Mouse (Mus musculus): Measurements from ENCODE around the gene Slc25a26. TPM values are rescaled to one million over a fixed set of nuclear protein-coding genes. Genes with fewer than 3 reads are reported as not detected.

Slc25a26 gene
- polyA plus RNA-seq, 1 experiment, result 21.2 TPM

- peaks cover 5% of the 10 kb centered on the region; the same call in 1 of the 2 replicates for H3K4me1 ChIP-seq (ENCODE audit: control insufficient read depth, insufficient read depth, low read length)
- TF ChIP-seq CTCF (IDR thresholded peaks at IDR 0.05; ENCODE audit: extremely low read depth, insufficient read depth, low read length), result no peak
- no peak for TF ChIP-seq POLR2A (IDR thresholded peaks at IDR 0.05; ENCODE audit: extremely low read depth, insufficient read depth, low read length)
- H3K4me3 ChIP-seq (ENCODE audit: insufficient read depth, low read length), result no peak overlapping the region
- no peak overlapping the region for H3K27ac ChIP-seq (ENCODE audit: insufficient read depth, low read length)
Observed at GRCm38 (mm10) chr6:94627714-94628595, 127.8 kb downstream of the Slc25a26 start.

DNA sequence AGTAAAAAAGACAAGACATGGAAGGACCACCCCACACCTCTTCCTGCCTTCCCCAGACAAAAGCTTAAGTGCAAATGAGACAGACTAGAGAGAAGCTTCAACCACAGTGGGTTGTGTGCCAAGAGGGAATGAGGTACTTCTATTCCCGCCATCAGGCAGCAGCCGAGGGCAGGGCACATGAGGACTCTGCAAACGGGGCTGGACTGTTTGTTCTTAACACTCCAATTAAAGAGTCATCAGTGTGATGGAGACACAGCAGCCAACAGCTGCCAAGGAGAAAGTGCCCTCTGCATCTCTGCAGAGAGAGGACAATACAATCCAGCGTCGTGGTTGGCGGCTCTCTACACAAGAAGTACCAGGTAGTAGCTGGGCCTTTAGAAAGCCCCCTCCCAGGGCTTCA is 128.7 kb downstream of the Slc25a26 start:
- peaks cover 5% of the 10 kb centered on the region; the same call in 1 of the 2 replicates for H3K4me1 ChIP-seq (ENCODE audit: control insufficient read depth, insufficient read depth, low read length)
- TF ChIP-seq POLR2A (IDR thresholded peaks at IDR 0.05; ENCODE audit: extremely low read depth, insufficient read depth, low read length) (no peak), CTCF (IDR thresholded peaks at IDR 0.05; ENCODE audit: extremely low read depth, insufficient read depth, low read length) (no peak)
- H3K27ac ChIP-seq (ENCODE audit: insufficient read depth, low read length), result no peak overlapping the region
- no peak overlapping the region for H3K4me3 ChIP-seq (ENCODE audit: insufficient read depth, low read length)

DNA sequence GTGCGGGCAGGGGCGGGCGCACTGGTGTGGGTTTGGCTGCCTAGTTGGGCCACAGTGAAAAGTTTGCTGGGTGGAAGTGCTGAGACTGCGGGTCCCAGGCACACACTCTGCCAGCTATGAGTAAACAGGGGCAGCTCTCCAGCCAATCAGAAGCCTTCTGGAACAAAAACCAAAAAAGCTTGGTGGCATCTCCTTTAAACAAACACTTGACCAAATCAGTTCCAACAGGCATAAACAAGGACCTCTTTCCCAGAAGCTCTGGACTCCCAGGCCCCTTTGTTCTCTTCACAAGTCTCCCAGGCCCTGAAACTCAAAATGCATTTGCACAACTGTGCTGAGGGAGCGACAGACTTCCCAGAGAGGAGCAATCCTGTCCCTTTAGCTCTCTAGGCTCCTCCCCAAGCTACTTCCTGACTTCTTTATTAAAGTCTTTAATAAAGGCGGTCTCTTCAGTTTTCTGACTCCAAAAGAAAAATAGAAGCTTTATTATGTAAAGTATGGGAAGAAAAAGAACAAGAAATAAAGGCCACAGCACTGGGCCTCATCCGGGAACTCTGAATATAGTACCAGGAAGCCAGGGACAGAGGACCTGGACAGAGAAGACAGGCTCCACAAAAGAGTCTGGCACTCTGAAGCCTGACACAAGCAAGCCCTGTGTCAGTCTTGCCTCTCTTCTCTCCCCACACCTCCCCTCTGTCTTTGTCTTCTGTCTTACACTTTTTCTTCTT is 131.1 kb downstream of the Slc25a26 start:
- H3K4me3 ChIP-seq (ENCODE audit: insufficient read depth, low read length), result no peak overlapping the region
- peaks cover 5% of the 10 kb centered on the region; the same call in 1 of the 2 replicates for H3K4me1 ChIP-seq (ENCODE audit: control insufficient read depth, insufficient read depth, low read length)
- TF ChIP-seq CTCF (IDR thresholded peaks at IDR 0.05; ENCODE audit: extremely low read depth, insufficient read depth, low read length) (no peak), POLR2A (IDR thresholded peaks at IDR 0.05; ENCODE audit: extremely low read depth, insufficient read depth, low read length) (no peak)
- peak overlapping the region; percentile 40; the same call in 1 of the 2 replicates for H3K27ac ChIP-seq (ENCODE audit: insufficient read depth, low read length)

DNA sequence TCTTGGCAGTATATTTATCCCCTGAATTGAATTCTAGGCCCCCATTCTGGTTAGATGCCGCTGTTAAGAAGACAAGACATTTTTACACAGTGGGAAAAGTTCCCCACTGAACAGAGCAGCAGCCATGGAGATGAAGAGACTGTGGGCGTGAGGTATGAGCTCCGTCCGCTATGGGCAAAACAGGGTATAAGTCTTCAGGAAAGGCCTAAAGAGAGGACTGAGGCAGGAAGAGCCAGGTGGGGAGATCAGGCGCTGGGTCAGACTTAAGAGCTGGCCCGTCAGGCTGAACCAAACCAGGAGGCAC is 131.6 kb downstream of the Slc25a26 start:
- no peak for TF ChIP-seq POLR2A (IDR thresholded peaks at IDR 0.05; ENCODE audit: extremely low read depth, insufficient read depth, low read length)
- no peak for TF ChIP-seq CTCF (IDR thresholded peaks at IDR 0.05; ENCODE audit: extremely low read depth, insufficient read depth, low read length)
- Histone ChIP-seq H3K4me1 (ENCODE audit: control insufficient read depth, insufficient read depth, low read length) (peaks cover 4% of the 10 kb centered on the region; the same call in 1 of the 2 replicates), H3K27ac (ENCODE audit: insufficient read depth, low read length) (0 out of 2 replicates have a peak overlapping the region, but pooled peaks have one; percentile 5), H3K4me3 (ENCODE audit: insufficient read depth, low read length) (no peak overlapping the region)

DNA sequence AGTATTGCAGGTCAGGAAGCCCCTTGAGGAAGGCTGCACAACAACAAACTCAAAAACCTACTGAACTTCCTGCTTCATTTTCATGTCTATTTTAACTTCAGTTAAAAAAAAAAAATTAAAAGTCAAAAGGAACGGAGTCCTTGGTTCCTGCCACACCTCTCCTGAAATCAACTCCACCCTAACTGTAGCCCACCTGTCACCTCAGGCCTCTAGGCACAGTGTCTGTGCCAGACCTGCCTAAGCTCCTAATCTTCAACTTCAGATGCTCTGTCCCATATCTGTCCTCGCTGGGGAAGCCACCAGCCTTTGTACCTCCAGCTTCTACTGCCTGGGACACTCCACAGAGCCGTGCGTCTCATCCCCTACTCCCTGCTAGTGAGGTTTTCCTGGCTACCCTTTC is 134.1 kb downstream of the Slc25a26 start:
- Histone ChIP-seq H3K4me1 (ENCODE audit: control insufficient read depth, insufficient read depth, low read length) (peaks cover 2% of the 10 kb centered on the region; the same call in 1 of the 2 replicates), H3K4me3 (ENCODE audit: insufficient read depth, low read length) (no peak overlapping the region), H3K27ac (ENCODE audit: insufficient read depth, low read length) (no peak overlapping the region)
- TF ChIP-seq POLR2A (IDR thresholded peaks at IDR 0.05; ENCODE audit: extremely low read depth, insufficient read depth, low read length) (no peak), CTCF (IDR thresholded peaks at IDR 0.05; ENCODE audit: extremely low read depth, insufficient read depth, low read length) (no peak)

DNA sequence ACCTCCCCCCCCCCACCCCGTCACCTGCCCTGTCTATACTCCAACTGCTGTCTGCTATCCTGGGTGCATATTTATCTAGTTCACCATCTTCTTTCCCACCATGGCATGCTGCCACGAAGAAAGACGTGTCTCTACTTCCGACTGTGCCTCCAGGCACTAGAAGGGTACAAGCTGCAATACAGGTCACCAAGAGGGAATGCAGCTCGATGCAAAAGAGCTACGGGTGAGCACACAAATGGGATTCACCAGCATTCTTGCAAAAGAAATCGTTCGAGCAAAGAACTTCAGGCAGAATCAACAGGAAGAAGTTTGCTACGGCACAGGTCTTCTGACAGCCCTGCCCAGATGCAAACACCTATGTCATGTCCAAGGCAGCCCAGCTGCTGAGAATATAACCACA is 134.6 kb downstream of the Slc25a26 start:
- no peak overlapping the region for H3K27ac ChIP-seq (ENCODE audit: insufficient read depth, low read length)
- no peak overlapping the region for H3K4me3 ChIP-seq (ENCODE audit: insufficient read depth, low read length)
- H3K4me1 ChIP-seq (ENCODE audit: control insufficient read depth, insufficient read depth, low read length), result peaks cover 2% of the 10 kb centered on the region; the same call in 1 of the 2 replicates
- no peak for TF ChIP-seq POLR2A (IDR thresholded peaks at IDR 0.05; ENCODE audit: extremely low read depth, insufficient read depth, low read length)
- TF ChIP-seq CTCF (IDR thresholded peaks at IDR 0.05; ENCODE audit: extremely low read depth, insufficient read depth, low read length), result no peak

- H3K4me3 ChIP-seq (ENCODE audit: insufficient read depth, low read length), result no peak overlapping the region
- TF ChIP-seq POLR2A (IDR thresholded peaks at IDR 0.05; ENCODE audit: extremely low read depth, insufficient read depth, low read length), result no peak
- no peak for TF ChIP-seq CTCF (IDR thresholded peaks at IDR 0.05; ENCODE audit: extremely low read depth, insufficient read depth, low read length)
- H3K27ac ChIP-seq (ENCODE audit: insufficient read depth, low read length), result no peak overlapping the region
- H3K4me1 ChIP-seq (ENCODE audit: control insufficient read depth, insufficient read depth, low read length), result peaks cover 5% of the 10 kb centered on the region
Observed at GRCm38 (mm10) chr6:94635343-94635742, 135.2 kb downstream of the Slc25a26 start.

GRCm38 (mm10) chr6:94637024-94637434 is 136.9 kb downstream of the Slc25a26 start:
- Histone ChIP-seq H3K27ac (ENCODE audit: insufficient read depth, low read length) (no peak overlapping the region), H3K4me3 (ENCODE audit: insufficient read depth, low read length) (no peak overlapping the region), H3K4me1 (ENCODE audit: control insufficient read depth, insufficient read depth, low read length) (peaks cover 4% of the 10 kb centered on the region)
- no peak for TF ChIP-seq POLR2A (IDR thresholded peaks at IDR 0.05; ENCODE audit: extremely low read depth, insufficient read depth, low read length)
- no peak for TF ChIP-seq CTCF (IDR thresholded peaks at IDR 0.05; ENCODE audit: extremely low read depth, insufficient read depth, low read length)

DNA sequence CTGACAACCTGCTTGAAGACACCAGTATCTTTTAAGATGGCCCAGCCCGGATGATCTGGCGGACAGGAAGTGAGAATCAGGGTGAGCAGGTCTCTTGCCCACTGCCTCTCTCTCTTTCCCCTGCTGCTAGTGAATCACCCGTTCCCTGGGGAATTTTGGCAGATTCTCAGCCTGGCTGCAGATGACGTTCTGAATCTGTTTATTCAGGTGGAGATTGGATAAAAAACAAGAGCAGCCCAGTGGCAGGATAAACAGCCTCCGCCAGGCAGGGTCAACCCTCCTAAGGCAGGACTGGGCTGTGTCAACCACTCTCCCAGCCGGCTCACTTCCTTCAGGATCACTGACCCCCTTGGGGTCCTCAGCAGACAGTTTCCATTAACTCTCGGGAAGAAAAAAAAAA is 140.2 kb downstream of the Slc25a26 start:
- Histone ChIP-seq H3K4me3 (ENCODE audit: insufficient read depth, low read length) (no peak overlapping the region), H3K27ac (ENCODE audit: insufficient read depth, low read length) (no peak overlapping the region), H3K4me1 (ENCODE audit: control insufficient read depth, insufficient read depth, low read length) (peaks cover 3% of the 10 kb centered on the region; the same call in 1 of the 2 replicates)
- no peak for TF ChIP-seq POLR2A (IDR thresholded peaks at IDR 0.05; ENCODE audit: extremely low read depth, insufficient read depth, low read length)
- TF ChIP-seq CTCF (IDR thresholded peaks at IDR 0.05; ENCODE audit: extremely low read depth, insufficient read depth, low read length), result no peak

Data from cortical plate, adult 2 months (tissue).